Mouse (Mus musculus): Measurements from ENCODE around the gene Rab1a.
"Not testable (repeated sequence)": the region's sequence is repeated elsewhere in the genome, so short reads cannot be mapped to it uniquely, and the experiment has no call there.

Gene Rab1a

DNA sequence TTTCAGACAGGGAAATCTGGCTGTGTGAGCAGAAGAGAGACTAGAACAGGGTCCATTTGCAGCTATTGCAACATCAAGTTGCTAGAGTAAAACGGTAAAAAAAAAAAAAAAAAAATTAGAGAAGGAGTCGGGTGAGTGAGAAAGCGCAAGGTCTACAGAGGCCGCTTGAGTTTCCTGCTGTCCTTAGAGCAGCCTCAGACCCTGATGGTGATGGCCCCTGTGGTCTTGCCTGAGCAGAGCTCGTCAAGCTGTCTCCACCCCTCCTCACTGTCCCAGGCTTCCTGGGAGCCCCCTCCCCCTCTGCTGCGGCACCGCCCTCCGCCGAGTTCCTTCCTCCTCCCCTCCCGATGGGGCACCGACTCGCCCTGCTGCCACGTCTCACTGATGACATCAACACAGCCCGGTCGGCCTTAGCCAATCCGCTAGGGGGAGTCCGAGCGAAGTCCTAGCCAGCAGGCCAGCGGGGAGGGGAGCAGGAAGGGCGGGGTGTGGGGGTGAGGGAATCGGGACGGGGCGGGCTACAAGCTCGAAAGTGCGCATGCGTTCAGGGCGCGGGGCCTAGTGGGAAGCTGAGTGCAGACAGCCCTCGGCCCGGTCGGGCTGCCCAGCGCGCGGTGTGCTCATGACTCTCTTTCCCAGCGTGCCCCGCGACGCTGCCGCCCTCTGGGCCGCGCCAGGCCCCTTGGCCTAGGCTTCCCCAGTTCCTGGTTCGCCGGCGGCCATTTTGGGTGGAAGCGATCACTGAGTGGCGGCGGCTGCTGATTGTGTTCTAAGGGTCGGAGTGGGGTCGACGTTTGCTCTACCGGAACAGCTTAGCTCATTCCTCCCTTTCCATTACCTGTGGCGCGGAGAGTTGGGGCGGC is at the start of gene Rab1a:
TSS of gene Rab1a (plus strand) at position 720 of the 863 bp plus-strand sequence.
- DNase-seq: peak; percentile 100

DNA sequence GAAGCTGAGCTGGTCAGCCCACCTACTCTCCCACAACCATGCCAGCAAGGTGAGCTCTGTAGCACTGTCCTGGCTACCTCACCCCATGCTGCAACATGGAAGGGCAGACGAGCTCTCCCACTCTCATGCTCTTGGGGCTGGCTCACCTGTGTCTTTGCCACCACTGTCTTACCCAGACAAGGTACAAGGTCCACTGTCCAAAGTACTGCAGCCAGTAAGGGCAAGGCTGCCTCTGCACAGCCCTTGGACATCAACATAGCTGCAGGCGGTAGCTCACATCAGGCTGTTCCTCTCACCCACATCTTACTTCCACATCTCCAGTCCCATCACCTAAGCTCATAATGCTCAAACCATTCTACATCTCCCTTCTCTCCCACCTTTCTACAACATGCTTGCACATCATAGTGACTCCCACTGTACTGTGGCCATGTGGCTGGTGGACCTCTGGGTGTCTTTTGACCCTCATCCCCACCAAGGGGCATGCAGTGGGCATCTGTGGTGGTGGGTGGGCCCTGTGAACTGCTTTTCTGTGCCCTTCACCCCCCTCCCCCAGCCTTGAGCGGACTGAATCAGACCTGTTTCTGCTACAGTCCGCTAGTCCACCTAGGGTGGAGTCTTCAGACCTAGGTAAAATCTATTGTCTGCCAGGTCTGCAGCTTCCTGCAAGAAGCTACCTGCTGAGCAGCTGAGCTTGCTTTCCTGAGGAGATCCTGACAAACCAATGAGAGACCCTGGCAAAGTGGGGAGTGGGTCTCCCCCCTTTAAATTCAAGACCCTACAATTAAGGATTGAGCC is 48.9 kb upstream of the Rab1a start:
- no peak for DNase-seq

DNA sequence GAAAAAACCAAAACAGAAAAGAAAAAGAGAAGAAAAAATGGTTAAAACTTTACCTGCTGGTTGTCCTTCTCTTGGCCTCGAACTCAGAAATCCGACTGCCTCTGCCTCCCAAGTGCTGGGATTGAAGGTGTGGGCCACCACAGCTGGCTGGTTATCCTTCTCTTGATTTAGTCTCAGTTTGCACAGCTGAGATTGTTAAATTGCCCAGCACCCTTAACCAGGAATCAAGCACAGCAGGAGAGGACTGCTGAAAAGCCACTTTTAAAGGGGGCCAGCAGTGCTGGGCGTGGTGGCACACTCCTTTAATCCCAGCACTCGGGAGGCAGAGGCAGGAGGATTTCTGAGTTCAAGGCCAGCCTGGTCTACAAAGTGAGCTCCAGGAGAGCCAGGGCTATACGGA is 47.7 kb upstream of the Rab1a start:
- not testable (repeated sequence) for DNase-seq

DNA sequence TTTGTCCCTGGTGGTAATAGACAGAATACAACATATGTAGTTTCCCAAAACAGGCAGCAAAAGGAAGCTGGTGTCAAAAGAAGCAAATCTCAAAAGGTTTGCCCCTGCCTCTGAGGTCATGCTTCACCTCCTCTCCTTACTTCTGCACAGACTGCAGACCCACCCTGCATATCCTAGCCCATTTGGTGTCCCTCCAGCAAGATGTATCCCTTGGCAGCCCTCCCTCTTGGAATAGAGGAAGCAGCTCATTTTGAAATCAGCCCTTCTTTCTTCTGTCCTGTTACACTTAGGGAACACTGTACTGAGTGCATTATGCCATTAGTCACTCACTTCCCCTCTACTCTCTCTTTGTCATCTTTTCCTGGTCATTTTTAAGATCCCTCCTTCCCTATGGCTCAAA is 42.4 kb upstream of the Rab1a start:
- DNase-seq: no peak

DNA sequence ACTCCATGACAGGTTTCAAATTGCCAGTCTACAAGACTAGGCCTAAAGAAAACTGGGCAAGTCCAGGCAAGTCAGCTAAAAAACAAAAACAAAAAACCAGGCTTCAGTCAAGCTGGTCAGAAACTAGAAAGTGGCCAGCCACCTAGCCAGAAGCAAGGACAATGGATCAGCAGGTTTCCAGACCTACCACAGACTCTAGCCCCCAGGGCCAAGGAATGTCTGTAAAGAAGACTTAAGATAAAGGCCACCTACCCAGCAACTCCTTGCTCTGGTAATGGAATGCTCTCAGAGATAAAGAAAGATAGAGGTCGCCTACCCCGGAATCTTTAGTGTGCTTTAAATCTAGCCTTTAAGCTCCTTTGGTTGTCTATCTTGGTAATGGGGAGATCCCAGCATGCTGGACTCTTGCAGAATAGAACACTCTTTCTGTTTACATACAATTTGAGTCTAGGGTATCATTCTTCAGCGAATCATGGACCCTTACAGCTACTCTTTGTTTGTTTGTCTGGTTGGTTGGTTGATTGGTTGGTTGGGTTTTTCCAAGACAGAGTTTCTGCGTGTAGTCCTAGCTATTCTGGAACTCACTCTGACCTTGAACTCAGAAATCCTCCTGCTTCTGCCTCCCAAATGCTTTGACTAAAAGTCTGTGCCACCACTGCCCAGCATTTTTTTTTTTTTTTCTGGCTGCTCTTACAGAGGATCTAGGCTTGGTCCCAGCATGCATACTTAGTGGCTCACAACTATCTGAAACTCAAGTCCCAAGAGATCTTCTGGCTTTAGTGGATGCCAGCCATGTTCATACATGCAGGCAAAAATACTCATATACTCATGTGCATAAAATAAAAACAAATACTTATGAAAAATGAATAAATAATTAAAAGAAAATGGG is 36.0 kb upstream of the Rab1a start:
- no peak for DNase-seq

DNA sequence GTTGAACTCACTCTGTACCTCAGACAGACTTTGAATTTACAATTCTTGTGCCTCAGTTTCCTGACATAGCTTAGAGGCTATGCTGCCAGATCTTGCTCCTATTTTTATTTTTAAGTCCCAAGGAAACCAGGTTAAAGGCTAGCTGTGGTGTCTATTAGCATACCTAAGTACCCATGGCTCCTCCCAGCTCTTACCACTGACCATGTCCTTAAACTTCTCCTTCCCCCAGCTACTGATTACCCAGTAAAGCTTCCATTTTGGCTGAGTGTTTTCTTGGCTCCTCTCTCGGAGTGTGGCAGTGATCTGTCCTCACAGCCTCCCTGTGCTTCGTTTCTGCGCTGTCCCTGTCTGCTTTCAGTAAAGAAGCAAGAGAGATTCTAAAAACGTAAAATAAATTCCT is 35.2 kb upstream of the Rab1a start:
- peak; percentile 20 for DNase-seq

DNA sequence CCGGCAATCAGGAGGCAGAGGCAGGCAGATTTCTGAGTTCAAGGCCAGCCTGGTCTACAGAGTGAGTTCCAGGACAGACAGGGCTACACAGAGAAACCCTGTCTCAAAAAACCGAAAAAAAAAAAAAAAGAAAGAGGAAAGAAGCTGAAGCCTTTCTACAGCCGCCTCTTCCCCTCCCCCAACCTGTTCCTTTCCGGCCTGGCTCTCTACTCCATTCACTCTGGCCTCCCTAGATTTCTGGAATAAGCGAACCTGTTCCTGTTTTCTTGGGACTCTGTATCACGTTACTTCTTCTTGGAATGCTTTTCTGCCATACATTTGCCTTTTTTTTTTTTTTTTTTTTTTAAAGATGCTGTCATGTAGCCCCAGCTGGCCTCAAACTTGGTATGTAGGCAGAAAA is 34.8 kb upstream of the Rab1a start:
- DNase-seq: not testable (repeated sequence)

DNA sequence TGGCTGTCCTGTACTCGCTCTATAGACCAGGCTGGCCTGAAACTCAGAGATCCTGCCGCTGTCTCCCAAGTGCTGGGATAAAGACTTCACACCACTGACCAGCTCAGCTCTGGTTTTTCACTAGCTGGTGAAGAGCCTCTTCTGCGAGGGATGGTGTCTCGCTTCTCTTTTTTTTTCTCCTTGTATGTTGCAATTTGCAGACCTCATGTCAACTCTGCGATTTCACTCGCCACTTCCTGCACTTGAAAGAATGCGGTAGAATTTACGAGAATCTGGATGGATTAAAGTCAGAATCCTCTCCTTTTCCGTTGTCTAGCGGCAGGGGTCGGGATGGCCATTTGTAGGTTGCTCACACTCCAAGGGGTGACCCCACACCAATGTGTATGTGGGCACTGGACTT is 32.3 kb upstream of the Rab1a start:
- no peak for DNase-seq

DNA sequence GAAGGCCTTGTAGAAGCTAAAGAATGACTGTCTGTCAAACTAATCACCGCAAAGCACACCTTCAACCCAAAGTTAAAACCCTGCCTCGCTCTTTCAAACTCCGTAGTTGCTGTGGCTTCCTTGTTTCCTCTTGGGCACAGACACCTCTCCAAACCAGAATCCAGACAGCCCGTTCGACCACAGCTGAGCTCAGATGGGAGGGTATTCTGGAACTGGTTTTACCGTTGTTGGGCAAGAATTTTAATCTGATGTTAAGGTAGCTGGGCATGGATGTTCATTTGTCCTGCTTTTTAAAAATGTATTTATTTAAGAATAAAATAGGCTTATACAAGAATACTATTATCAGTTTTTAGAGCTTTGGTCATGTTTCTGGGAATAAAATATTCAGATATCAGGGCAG is 14.0 kb upstream of the Rab1a start:
- no peak for DNase-seq

DNA sequence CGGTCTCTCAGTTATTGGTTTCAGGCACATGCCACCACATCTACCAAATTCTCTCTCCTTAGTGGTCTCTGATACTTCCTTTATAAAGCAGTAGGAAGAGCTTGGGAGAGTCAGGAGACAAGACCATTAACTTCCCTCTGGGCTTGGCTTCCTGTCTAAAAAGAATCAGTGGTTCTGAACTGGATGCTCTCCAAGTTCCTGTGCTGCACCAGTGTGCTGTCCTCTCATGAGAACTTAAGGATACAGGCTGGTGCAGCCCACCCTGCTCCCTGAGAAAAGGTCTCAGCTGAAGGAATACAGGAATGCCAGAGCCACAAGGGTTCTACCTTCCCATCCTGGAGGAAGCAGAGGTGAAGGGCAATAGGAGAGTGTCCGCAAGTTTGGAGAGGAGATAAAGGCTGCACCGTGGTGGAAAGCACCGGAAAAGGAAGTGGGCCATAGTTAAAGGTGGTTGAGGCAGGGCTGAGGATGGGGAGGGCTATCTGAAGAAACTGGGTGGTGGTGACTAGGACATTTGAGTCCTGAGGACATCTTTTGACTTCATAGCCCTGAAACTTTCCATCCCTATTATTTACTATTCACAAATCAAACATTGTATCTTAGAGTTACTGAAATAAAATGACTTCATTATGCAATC is 8.0 kb upstream of the Rab1a start:
- DNase-seq: no peak

DNA sequence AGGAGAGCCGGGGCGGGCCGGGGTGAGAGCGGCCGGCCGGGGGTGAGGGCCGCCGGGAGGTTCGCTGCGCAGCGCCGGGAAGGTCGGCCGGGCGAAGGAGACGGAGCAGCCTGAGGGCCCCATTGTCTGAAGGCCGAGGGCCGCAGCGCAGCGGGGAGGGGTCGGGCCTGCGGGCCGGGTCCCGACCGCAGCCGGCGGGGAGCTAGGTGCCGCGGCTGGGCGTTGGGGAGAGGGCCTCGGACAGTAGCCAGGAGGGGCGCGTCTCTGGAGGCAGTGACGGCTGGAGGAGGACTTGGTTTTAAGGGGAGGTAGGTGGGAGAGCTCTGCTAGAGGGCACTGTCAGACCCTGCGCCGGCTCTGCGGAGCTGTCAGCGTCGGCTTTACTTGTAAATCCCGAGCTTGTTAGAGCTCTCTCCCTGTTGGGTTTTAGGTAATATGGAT is 449 bp downstream of the Rab1a start:
- peak; percentile 39 for DNase-seq

DNA sequence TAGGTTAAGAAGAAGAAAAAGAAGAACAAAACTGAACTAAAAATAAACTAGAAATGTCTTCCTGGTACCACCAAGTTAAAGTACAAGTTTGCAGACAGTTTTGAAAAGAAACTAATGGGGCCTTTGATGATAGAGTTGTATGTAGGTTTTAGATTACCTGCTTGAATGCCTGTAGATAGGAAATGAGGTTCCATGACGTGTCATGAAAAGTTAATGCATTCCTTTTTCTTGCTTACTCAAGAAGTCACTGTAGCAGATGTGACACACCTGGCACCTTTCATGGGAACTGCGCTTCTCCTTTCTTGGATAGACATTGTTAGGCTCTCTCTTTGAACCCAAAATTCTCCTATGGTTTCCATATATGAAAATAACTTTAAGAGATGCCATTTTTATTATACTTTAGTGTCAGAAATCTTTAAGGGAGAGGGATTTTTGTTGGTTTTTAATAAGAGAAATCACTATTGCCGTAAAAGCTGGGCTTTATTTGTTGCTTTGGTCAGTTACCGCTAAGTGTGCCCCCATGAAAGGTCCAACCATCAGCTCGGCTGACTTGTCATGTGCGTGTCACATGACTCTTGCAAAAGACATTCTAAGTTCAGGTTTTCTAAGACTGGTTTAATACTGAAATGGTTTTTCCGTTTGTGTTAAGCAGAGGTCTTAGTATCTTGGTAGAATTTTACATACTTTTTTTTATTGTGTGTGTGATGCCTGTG is 1.2 kb downstream of the Rab1a start:
- DNase-seq: peak; percentile 43

DNA sequence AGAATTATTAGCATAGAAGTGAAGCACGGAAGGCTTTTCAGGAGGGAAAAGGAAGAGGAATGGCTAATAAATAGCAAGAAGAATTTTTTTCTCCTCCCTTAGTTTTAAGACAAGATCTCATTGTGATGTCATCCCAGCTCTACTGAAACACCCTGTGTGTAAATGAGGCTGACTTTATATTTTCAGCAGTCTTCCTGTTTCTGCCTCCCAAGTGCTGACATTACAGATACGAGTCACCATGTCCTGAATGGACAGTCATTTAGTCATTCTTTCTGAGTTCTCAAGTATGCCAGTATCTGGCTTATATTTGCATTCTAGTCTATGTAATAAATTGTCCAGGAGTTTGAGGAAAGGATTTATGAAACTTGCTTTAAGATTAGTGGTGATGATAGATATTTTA is 3.1 kb downstream of the Rab1a start:
- DNase-seq: no peak

DNA sequence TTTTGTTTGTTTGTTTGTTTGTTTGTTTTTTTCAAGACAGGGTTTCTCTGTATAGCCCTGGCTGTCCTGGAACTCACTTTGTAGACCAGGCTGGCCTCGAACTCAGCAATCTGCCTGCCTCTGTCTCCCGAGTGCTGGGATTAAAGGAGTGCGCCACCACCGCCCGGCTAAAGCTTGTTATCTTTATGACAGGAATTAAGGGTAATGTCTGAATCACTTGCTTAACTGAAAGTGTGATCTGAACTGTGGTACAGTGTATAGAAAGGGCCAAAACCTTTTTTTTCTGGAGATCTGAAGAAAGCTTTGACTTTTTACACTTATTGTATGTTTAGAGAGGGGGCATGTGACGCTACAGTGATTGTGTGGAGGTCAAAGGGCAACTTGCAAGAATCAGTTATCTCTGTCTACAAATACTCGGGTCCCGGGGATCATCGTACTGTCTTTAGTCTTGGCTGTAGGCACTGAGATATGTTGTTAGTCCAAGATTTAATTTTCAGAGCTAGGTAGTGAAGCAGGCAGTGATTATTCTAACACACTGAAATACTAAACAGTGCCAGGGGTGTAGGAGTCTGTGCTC is 3.7 kb downstream of the Rab1a start:
- DNase-seq: no peak

DNA sequence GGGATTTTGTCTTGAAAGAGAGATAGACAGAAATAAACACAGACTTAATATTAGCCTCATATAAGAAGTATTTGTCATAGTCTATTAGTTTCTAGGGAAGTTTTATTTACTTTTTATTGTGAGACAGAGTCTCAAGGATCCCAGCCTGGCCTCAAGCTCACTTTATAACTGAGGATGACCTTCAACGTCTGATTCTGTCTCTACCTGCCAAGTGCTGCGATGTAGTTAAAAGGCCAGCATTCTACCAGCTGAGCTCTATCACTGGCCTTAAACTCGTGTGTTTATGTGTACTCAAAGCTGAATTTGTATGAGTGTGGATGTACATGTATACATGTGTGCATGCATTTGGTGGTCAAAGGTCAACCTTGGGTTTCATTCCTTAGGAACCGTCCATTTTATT is 4.3 kb downstream of the Rab1a start:
- no peak for DNase-seq

DNA sequence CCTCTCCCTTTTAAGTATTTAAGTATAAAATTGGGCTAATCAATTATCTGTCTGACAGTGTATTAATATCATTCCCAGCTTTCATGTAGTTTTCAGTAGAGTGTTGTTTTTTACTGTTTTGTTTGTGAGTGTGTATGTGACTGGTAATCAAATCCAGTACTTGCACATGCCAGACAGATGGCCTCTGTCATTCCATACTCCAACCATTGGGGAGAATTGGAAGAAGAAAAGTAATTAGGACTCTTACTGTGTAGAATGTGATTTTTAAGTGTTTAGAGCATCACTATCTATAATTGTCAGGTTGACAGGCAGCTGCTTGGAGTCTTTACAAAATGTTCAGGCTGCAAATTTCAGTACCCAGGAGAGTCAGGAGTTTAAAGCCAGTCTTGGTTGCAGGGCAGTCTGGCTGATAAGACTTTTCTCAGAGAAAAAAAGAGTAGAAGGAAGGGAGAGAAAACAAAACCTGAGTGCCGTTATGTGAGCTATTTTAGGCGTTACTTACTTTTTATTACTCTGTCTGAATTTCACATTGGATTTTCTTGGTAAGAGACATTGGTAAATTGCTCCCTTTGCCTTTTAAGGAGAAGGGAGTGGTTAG is 5.5 kb downstream of the Rab1a start:
- no peak for DNase-seq

DNA sequence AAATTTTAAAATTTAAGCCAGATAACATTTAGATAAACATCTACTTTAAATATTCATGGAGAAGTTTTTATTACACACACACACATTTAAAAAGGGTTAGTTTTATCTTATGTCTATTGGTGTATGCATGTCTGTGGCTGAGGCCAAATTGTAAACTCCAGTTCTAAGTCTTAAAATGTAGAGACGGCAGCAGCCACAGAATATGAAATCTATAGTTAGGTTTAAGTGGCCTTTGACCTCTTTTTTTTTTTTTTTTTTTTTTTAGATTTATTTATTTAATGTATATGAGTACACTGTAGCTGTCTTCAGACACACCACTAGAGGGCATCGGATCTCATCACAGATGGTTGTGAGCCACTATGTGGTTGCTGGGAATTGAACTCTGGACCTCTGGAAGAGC is 6.4 kb downstream of the Rab1a start:
- DNase-seq: no peak

DNA sequence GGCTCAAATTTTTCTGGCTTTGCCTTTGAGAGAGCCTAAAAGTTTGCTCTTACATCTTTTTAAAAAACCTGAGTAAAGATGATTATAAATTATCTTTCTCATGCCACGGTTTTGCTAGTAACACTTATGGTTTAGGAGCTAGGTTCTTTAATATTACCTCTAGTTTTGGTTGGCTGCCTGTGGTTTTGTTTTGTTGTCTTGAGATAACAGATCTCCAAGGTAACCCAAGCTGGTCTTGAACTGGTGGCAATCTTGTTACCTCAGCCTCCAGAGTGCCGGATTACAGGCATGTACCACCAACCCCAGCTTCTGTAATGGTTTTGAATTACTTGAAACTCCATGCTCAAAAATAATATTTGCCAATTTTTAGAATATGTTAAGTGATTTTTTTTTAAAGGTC is 10.6 kb downstream of the Rab1a start:
- no peak for DNase-seq

DNA sequence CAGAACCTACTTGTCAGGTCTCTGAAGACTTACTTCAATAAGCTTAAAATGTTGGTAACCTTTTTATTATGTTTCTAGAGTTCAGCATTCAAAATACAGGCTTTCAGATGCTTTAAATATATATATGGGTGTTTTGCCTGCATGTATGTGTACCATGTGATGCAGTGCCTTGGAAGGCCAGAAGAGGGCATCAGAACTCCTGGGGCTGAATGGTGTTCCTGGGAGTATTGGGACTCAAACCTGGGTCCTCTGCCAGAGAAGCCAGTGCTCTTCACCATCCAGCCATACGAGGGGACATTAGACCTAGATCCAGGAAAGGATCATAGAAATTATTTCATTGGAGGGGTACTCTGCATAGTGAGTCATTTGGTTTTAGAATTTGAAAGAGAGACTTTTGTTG is 13.5 kb downstream of the Rab1a start:
- no peak for DNase-seq

DNA sequence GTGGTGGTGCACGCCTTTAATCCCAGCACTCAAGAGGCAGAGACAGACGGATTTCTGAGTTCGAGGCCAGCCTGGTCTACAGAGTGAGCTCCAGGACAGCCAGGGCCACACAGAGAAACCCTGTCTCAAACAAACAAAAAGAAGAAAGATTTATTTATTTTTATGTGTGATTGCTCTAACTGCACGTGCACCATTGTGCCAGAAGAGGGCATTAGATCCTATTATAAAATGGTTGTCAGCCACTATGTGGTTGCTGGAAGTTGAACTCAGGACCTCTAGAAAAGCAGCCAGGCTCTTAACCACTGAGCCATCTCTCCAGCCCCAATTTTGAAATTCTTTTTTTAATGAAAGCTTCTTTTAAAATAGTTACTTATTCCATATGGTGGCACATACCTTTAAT is 15.2 kb downstream of the Rab1a start:
- DNase-seq: no peak

DNA sequence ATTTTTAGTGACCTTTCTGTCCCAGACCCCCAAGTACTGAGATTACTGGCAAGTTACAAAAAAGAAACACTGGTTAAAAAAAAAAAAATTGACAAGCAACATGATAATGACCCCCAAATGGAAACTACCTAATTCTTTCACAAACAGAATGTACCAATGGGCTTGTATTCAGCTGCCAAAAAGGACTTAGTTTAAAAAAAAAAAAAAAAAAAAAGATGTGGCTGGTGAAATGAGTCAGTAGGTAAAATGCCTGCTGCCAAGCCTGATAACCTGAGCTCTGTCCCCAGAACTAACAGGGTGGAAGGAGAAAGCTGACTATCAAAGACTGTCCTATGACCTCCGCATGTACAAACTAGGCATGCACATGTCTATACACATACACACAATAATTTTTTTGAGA is 16.0 kb downstream of the Rab1a start:
- DNase-seq: no peak
